Mouse (Mus musculus) neural tube, embryonic 10.5 days (tissue): Measurements from ENCODE around the gene Psg16.
"Not testable (repeated sequence)": the region's sequence is repeated elsewhere in the genome, so short reads cannot be mapped to it uniquely, and the experiment has no call there.

Experiments used
- DNase-seq: peaks from one replicate; pipeline ENCODE4 v3.0.0-alpha.2; 2017; ENCODE audit warnings: low spot score; ENCODE audit errors: extremely low spot score

Gene Psg16

DNA sequence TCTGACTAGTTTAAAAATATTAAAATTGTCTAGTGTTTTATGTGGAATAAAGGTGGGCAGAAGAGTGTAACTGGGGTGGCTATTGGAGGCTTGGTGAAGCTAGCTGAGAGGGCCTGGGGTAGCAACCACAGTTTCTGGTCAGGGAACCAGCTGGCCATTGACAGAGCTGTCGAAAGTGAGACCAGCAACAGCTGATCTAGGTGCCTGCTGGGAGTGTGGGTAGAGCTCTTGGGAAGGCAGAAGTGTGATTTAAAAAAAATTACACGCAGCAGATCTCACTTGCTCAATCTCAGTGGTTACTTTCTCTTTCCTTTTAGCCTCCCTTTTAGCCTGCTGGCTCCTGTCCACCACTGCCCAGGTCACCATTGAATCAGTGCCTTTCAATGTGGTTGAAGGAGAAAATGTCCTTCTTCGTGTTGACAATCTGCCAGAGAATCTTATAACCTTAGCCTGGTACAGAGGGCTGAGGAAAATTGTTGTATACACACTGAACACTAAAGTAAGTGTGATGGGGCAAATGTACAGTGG lies 16.3 kb downstream of the Psg16 start:
- no peak for DNase-seq

DNA sequence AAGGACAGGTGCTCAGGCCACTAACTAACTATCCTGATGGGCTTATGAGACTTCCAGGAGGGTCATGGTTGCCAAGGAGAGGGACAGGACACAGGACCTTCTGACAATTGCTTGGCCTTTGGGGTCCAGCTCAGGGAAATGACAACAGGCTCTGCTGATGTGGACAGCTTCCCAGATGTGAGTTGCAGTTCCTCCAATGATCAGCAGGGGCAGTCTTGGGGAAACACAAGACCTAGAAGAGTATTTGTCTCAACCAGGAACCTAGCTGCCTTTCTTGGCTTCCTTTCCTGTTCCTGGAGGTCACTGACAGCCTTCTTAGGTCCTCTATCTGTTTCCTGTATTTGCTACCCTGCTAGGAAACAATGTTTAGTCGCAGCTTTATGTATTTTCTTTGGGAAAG lies 17.4 kb downstream of the Psg16 start:
- no peak for DNase-seq

DNA sequence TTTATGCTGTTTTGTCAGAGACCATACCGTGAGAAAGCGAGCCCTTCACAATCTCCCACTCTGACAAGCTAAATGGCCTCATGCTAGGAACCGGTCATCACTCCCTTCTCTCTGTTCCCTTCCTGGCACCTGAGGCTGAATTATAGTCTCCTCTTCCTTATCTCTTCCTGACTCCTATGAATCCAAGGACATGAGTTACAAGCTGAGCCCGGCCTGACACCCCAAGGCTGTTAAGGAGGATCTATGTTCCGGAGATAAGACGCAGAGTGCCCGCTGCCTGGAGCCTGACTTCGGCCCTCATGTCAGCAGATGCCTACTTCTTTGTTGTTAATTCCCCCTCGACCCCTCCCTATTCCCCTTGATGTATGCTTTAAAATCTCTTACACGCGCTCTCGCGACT lies 27.8 kb downstream of the Psg16 start:
- DNase-seq, result not testable (repeated sequence)

DNA sequence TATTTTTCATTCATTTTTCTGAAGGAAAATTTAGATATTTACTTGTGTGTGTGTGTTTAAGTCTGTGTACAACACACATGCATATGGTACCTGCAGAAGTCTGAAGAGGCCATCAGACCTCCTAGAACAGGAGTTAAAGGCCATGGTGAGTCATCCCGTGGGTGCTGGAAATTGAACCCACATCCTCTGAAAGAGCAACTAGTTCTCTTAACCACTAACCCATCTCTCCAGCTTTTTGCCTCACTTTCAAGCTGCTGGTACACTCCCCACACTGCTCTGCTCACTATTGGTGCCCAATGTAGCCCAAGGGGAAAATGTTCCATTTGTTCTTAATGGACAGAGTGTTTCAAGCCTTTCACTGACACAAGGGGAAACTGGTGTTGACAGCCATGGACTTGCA lies 61.5 kb downstream of the Psg16 start:
- DNase-seq, result no peak

DNA sequence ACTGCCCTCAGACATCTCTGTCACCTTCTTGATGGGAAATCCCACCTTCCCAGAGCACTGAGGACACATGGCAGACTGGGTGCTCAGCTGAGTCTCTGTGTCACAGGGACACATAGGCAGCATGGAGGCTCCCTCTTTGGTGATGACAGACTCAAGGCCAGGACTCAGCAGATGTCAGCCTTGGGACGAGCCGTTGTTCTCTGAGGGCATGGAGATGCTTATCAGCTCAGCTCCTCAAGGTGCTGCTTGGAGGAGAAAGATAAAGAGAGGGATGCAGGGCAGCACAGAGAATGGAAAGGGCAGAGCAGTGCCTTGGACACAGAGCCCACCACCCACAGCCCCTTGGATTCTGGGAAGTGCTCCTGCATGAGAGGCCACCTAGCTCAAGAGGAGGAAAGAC lies 76.1 kb downstream of the Psg16 start, which contains the start of gene Ceacam3:
Ceacam3 (plus strand) TSS at position 352 of the 400 bp plus-strand sequence.
- DNase-seq, result no peak

DNA sequence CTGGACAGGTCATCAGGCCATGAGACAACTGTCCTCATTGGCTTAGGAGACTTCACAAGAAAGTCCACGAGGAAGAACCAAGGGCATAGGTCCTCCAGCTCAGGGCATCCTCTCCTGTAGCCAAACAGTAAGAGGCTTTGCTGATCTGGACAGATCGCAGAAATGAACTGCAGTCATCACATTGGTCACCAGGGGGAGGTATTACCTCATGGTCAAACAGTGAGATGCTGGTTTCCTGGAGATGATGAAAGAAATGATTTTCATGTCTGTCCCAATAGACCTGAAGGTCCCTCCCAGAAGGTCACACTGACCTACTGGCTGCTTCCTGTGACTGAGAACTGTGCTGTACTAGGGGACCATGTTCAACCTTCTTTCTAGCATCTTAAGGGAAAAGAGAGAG lies 81.8 kb downstream of the Psg16 start:
- DNase-seq, result no peak

DNA sequence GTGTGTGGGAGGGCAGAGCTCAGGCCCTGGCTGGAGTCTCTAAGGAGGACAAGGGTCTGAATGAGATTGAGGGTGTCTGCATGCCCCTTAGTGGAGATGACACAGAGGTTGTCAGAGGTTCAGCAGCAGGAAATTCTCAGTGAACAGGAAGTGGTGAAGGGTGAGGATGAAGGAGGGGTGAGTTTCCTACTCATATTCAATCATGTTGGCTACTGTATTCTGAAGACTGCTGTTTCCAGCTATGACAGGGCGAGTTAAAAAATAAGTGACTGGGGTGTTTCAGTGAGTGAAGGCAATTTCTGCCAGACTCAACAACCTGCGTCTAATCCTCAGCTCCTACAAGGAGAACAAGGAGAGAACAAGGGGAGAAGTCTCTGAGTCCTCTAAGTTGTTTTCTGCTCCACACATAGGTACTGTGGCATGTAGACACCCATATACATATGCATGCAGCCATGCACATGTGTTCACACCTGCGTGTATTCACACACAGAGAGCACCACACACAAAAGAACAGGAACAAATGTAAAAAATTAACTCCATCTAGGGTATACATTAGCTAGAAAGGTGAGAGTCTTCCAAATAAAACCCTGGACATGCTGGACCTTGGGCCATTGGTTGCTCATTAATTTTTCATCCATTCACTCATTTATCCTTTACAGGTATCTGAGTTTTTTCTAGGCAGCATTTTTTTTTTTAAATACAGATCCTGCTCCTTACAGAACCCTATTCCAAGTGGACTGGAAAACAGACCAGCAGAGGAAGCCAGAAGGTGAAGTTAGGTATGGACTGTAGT lies 83.2 kb downstream of the Psg16 start:
- DNase-seq, result no peak

DNA sequence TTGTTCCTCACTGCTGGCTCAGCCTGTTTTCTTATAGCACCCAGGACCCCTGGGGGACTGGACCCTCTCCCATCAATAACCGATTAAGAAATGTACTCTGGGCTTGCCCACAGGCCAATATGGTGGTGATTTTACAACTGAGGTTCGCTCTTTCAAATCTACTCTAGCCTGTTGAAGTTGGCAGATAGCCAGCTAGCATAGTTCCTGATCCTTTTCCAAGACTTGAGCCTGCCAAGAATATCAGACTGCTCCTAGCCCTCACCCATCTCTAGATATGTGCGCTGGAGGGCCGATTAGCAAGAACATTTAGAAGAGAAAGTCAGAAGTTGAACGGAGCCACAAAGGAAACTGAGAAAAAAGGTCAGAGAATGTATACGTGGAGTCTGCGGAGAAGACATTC lies 85.2 kb downstream of the Psg16 start:
- no peak for DNase-seq

DNA sequence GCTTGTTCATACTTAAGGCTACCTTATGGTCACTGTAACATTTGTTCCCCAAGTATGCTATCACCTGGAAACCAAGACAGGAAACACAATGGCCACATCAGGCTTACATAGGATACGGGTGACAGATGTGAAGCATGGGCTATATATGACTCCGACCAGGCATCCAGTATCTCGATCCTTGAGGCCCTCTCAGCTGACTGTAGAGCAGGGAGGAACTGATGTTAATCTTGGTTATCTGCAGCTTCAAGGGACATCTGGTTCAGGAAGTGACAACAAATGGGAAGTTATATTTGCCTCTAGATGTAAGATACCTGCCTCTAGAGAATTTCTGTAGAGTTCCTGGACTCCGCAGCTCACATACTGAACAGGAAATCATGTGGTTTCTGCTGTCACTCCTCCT lies 98.0 kb downstream of the Psg16 start:
- no peak for DNase-seq
